Mouse (Mus musculus) liver, adult 2 months (tissue): ENCODE measurements around the gene Tbx1. TPM values are rescaled to one million over a fixed set of nuclear protein-coding genes. Genes with fewer than 3 reads are reported as not detected.

Experiments used
- DNase-seq: peaks from one replicate; pipeline ENCODE4 v3.0.0-alpha.2; 2011; ENCODE audit warnings: low read depth, low spot score; ENCODE audit errors: extremely low read depth
- H3K27ac ChIP-seq: fragments of 200-500 bp; replicated peaks from 2 replicates; pipeline ENCODE4 v1.5.1; 2012; ENCODE audit warnings: low read depth, mild to moderate bottlenecking, control low read depth, inconsistent platforms, low read length; ENCODE audit not compliant: insufficient read depth
- H3K27me3 ChIP-seq: fragments of 200-500 bp; 2 replicates; pipeline ENCODE4 v1.6.1; 2012; ENCODE audit warnings: mild to moderate bottlenecking, moderate library complexity, low read length, inconsistent platforms; ENCODE audit not compliant: control insufficient read depth, insufficient read depth
- H3K36me3 ChIP-seq: fragments of 200-500 bp; 2 replicates; pipeline ENCODE4 v1.6.1; 2012; ENCODE audit warnings: low read length, inconsistent platforms; ENCODE audit not compliant: control insufficient read depth, insufficient read depth
- H3K4me1 ChIP-seq: fragments of 200-500 bp; 2 replicates; pipeline ENCODE4 v1.6.1; 2011; ENCODE audit warnings: low read length; ENCODE audit not compliant: control insufficient read depth, insufficient read depth
- H3K4me3 ChIP-seq: fragments of 200-500 bp; 2 replicates; pipeline ENCODE4 v1.5.1; 2011; ENCODE audit warnings: low read depth, mild to moderate bottlenecking, control low read depth, low read length, moderate library complexity; ENCODE audit not compliant: insufficient read depth
- H3K79me2 ChIP-seq: fragments of 200-500 bp; 2 replicates; pipeline ENCODE4 v1.6.1; 2012; ENCODE audit warnings: inconsistent platforms, mild to moderate bottlenecking, low read length, moderate library complexity; ENCODE audit not compliant: control insufficient read depth, insufficient read depth
- H3K9ac ChIP-seq: fragments of 200-500 bp; 2 replicates; pipeline ENCODE4 v1.6.1; 2012; ENCODE audit warnings: low read depth, mild to moderate bottlenecking, control low read depth, inconsistent platforms, low read length
- CTCF ChIP-seq: fragments of 200-500 bp; IDR thresholded peaks from 2 replicates; pipeline ENCODE4 v1.5.1; 2011; ENCODE audit warnings: low read depth, low read length, control low read depth
- POLR2A ChIP-seq: fragments of 200-500 bp; IDR thresholded peaks from 2 replicates; pipeline ENCODE4 v1.6.1; 2011; ENCODE audit warnings: low read length, control low read depth; ENCODE audit not compliant: insufficient read depth; ENCODE audit errors: extremely low read depth
- WGBS: fragments of 180-500 bp; shearing (Covaris S2); methylation state at CpG from one replicate; pipeline ENCODE4 v1.1.7; 2018; 5-methylcytosine and 5-hydroxymethylcytosine counted together
- polyA plus RNA-seq: library from polyadenylated mRNA; depleted of rRNA; stranded (reverse); fragments of >200 nt; gene quantifications from 2 replicates; pipeline ENCODE4 v1.2.3, GENCODE M21; 2012
- total RNA-seq: library from RNA; depleted of rRNA; stranded (reverse); fragments of >200 nt; gene quantifications from 2 replicates; pipeline ENCODE4 v1.2.3, GENCODE M21; 2014

Tbx1 gene
- total and polyA plus RNA-seq, 2 experiments, result 0.02 TPM; not detected in 1

DNA sequence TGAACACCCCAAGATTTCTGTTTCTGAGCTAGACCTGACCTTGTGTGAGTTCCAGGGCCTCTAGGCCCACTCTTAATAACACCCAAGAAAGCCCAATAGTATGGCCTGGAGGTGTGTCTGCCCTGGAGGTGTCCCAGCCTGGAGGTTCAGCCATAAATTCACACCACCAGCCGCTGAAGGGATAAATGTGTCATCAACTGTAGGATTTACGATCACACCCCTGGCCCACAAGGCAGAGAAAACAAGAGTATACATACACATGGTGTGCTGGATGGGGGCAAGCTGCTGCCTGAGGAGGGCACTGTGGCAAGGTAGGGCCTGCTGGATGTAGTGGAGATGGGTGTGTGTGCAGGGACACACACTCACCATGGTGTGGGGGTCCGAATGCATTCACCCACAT, 22.8 kb upstream of the Tbx1 start:
- WGBS, result 89% methylated on average over 3 of the region's 3 CpGs
- Histone ChIP-seq H3K4me3 (no peak overlapping the region), H3K36me3 (no peaks in the 10 kb centered on the region), H3K27me3 (no peaks in the 10 kb centered on the region), H3K4me1 (peaks cover 3% of the 10 kb centered on the region; the same call in 1 of the 2 replicates), H3K9ac (no peak overlapping the region), H3K79me2 (no peaks in the 10 kb centered on the region), H3K27ac (no peak overlapping the region)
- no peak for DNase-seq
- TF ChIP-seq CTCF (no peak), POLR2A (no peak)

DNA sequence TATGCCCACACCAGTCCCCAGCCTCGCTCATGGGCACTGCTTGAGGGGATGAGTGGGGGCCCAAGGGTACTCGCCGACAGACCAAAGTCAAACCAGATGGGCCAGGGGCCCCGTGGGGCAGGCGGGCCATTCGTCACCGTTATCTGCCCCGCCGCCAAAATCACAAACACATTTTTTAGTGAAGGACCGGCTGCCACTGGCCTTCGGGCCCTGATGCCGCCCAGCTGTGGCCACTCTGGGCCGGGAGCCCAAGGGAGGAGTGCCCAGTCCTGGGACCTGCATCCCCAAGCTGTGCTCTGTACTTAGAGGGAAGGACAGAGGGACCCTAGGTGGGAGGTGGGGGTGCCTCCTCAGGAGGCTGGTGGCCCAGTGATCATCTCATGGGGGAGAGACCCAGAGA, 21.3 kb upstream of the Tbx1 start:
- Histone ChIP-seq H3K27ac (no peak overlapping the region), H3K4me3 (no peak overlapping the region), H3K4me1 (no peaks in the 10 kb centered on the region), H3K9ac (no peak overlapping the region), H3K36me3 (no peaks in the 10 kb centered on the region), H3K27me3 (no peaks in the 10 kb centered on the region), H3K79me2 (no peaks in the 10 kb centered on the region)
- DNase-seq, result no peak
- 85% methylated on average over 13 of the region's 13 CpGs for WGBS
- no peak for TF ChIP-seq POLR2A
- TF ChIP-seq CTCF, result no peak

DNA sequence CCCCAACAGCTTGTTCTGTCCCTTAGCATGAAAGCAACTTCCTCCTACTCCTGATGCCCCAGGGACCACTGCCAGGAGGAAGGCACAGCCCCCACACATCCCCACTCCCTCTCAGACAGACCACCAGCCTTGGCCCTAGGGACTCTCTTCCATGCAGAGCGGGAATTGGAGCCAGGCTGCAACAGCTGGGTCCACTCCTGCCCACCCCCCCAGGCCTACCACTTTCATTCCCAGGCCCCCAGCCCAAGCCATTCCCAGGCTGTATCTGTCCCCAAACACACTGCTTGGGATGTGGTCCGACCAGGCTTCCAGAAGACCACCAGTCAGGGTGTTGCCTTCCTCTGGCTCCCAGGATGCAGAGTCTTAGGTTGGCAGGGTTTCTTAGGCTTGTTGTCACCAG, 18.6 kb upstream of the Tbx1 start:
- 92% methylated on average over 2 of the region's 2 CpGs for WGBS
- H3K9ac ChIP-seq, result no peak overlapping the region
- H3K27ac ChIP-seq, result no peak overlapping the region
- H3K27me3 ChIP-seq, result no peaks in the 10 kb centered on the region
- DNase-seq, result no peak
- no peaks in the 10 kb centered on the region for H3K36me3 ChIP-seq
- TF ChIP-seq CTCF, result no peak
- no peak for TF ChIP-seq POLR2A
- no peak overlapping the region for H3K4me3 ChIP-seq
- no peaks in the 10 kb centered on the region for H3K4me1 ChIP-seq
- no peaks in the 10 kb centered on the region for H3K79me2 ChIP-seq

DNA sequence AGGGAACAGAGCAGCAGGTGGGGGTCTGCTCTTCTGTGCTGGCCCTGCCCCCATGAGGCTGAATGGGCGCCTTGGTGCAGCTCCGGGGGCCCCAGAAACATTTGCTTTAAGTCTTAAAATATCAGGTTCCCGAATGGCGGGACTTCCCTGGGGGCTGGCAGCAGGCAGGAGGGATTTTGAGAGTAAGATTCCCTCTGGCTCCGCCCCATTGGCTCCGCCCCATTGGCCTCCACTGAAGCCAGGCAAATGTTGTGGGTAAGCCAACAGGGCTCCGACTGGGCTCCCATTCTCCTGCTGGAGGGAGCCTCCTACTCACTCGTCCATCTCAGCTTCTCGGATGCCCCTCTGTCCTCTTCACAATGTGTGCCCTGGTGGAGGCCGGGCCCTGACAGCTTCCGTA, 17.8 kb upstream of the Tbx1 start:
- Histone ChIP-seq H3K36me3 (no peaks in the 10 kb centered on the region), H3K4me3 (no peak overlapping the region), H3K4me1 (no peaks in the 10 kb centered on the region), H3K79me2 (no peaks in the 10 kb centered on the region), H3K9ac (no peak overlapping the region), H3K27ac (no peak overlapping the region), H3K27me3 (no peaks in the 10 kb centered on the region)
- no peak for DNase-seq
- TF ChIP-seq POLR2A, result no peak
- TF ChIP-seq CTCF, result no peak
- 21% methylated on average over 11 of the region's 11 CpGs for WGBS

DNA sequence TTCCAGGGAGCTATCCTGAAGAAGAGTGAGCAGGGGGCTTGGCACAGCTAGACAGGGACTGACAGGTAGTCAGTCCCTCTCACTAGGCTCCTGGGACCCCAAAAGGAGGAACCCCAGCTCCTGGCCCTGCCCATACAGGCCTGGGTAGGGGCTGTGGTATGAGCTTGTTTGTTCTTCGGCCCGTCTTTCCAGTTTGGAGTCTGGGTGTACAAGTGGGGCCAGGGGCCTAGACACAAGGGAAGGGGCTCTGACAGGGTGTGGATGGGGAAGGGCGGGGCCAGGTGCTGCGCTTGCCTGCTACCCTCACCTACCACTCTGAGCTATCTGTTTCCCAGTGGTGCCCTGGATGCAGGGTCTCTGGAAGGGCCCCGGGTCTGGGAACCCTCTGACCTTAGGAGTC, 15.2 kb upstream of the Tbx1 start:
- WGBS, result 87% methylated on average over 5 of the region's 5 CpGs
- Histone ChIP-seq H3K27me3 (no peaks in the 10 kb centered on the region), H3K9ac (no peak overlapping the region), H3K79me2 (no peaks in the 10 kb centered on the region), H3K4me1 (no peaks in the 10 kb centered on the region), H3K27ac (no peak overlapping the region), H3K36me3 (no peaks in the 10 kb centered on the region), H3K4me3 (no peak overlapping the region)
- TF ChIP-seq CTCF (no peak), POLR2A (no peak)
- DNase-seq, result no peak

GRCm38 (mm10) chr16:18604267-18604701, 13.8 kb upstream of the Tbx1 start:
- Histone ChIP-seq H3K4me1 (no peaks in the 10 kb centered on the region), H3K79me2 (no peaks in the 10 kb centered on the region), H3K27me3 (no peaks in the 10 kb centered on the region), H3K9ac (no peak overlapping the region), H3K36me3 (no peaks in the 10 kb centered on the region), H3K4me3 (no peak overlapping the region), H3K27ac (no peak overlapping the region)
- TF ChIP-seq POLR2A, result no peak
- TF ChIP-seq CTCF, result no peak
- 44% methylated on average over 8 of the region's 8 CpGs for WGBS
- DNase-seq, result peak; percentile 25

DNA sequence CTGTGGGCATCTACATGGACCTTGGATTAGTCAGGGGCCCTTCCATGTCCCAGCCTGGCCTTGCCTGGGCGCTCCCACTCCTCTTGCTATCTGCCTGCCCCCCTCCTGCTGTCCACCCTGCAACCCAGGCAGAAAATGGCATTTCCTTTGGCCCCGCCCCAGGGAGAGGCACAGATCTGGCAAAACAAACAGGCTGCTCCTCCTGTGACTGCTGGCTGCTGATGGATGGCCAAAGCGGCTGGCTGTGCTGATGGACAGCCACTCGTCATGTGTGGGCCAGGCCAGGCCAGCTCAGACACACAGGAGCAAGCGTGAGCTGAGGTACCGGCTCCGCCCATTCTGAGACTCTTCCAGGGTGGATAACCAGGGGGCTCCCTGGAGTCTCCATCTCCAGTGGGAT, 11.0 kb upstream of the Tbx1 start:
- 80% methylated on average over 7 of the region's 7 CpGs for WGBS
- H3K79me2 ChIP-seq, result no peaks in the 10 kb centered on the region
- TF ChIP-seq POLR2A (no peak), CTCF (no peak)
- no peak overlapping the region for H3K27ac ChIP-seq
- no peaks in the 10 kb centered on the region for H3K27me3 ChIP-seq
- no peak overlapping the region for H3K4me3 ChIP-seq
- H3K36me3 ChIP-seq, result no peaks in the 10 kb centered on the region
- H3K4me1 ChIP-seq, result no peaks in the 10 kb centered on the region
- no peak overlapping the region for H3K9ac ChIP-seq
- no peak for DNase-seq
